Mouse (Mus musculus) small intestine, adult 2 months (tissue): Measurements from ENCODE around the gene H1fnt. TPM values are rescaled to one million over a fixed set of nuclear protein-coding genes. Genes with fewer than 3 reads are reported as not detected.

ENCODE experiments used
- H3K27ac ChIP-seq: fragments of 200-500 bp; 2 replicates; pipeline ENCODE4 v1.5.1; 2012; ENCODE audit warnings: low read depth, low read length, control low read depth, inconsistent platforms; ENCODE audit not compliant: insufficient read depth
- H3K27me3 ChIP-seq: fragments of 200-500 bp; 2 replicates; pipeline ENCODE4 v1.6.1; 2012; ENCODE audit warnings: mild to moderate bottlenecking, moderate library complexity, low read length, inconsistent platforms; ENCODE audit not compliant: control insufficient read depth, insufficient read depth
- H3K36me3 ChIP-seq: fragments of 200-500 bp; 2 replicates; pipeline ENCODE4 v1.6.1; 2012; ENCODE audit warnings: mild to moderate bottlenecking, low read length, control low read depth, inconsistent platforms; ENCODE audit not compliant: control insufficient read depth, insufficient read depth
- H3K4me1 ChIP-seq: fragments of 200-500 bp; 2 replicates; pipeline ENCODE4 v1.6.1; 2012; ENCODE audit warnings: low read length, inconsistent platforms, mixed read lengths; ENCODE audit not compliant: control insufficient read depth, insufficient read depth, insufficient read length
- H3K4me3 ChIP-seq: fragments of 200-500 bp; 2 replicates; pipeline ENCODE4 v1.5.1; 2012; ENCODE audit warnings: low read depth, mild to moderate bottlenecking, control low read depth, inconsistent platforms, low read length, moderate library complexity
- CTCF ChIP-seq: fragments of 200-500 bp; IDR thresholded peaks from 2 replicates; pipeline ENCODE4 v1.5.1; 2012; ENCODE audit warnings: low read depth, mild to moderate bottlenecking, control low read depth, inconsistent platforms, low read length, moderate library complexity, mixed read lengths; ENCODE audit not compliant: insufficient replicate concordance, insufficient read length; ENCODE audit errors: extremely low read depth
- POLR2A ChIP-seq: fragments of 200-500 bp; IDR thresholded peaks from 2 replicates; pipeline ENCODE4 v1.6.1; 2012; ENCODE audit warnings: low read depth, mild to moderate bottlenecking, control low read depth, inconsistent platforms, low read length, moderate library complexity
- WGBS: fragments of 180-500 bp; shearing (Covaris S2); methylation state at CpG from one replicate; pipeline ENCODE4 v1.1.7; 2018; 5-methylcytosine and 5-hydroxymethylcytosine counted together
- polyA plus RNA-seq: library from polyadenylated mRNA; depleted of rRNA; stranded (reverse); fragments of >200 nt; gene quantifications from 2 replicates; pipeline ENCODE4 v1.2.3, GENCODE M21; 2012; rRNA removed

The H1fnt gene
- polyA plus RNA-seq: not detected in 2 replicates

- Histone ChIP-seq H3K36me3 (no peaks in the 10 kb centered on the region), H3K4me3 (no peak within 1 kb of the TSS), H3K27ac (no peak within 1 kb of the TSS), H3K27me3 (no peaks in the 10 kb centered on the region), H3K4me1 (no peaks in the 10 kb centered on the region)
- 83% methylated on average over 8 of the region's 8 CpGs for WGBS
- TF ChIP-seq POLR2A (no peak), CTCF (no peak)
Observed at GRCm38 (mm10) chr15:98257193-98257592, at the start of gene H1fnt. H1fnt (minus strand) TSS chr15:98257293.

- H3K27ac ChIP-seq: no peak within 1 kb of the TSS
- H3K36me3 ChIP-seq: no peaks in the 10 kb centered on the region
- H3K4me3 ChIP-seq: peak within 1 kb of the TSS; percentile 68
- peaks cover 4% of the 10 kb centered on the region; the same call in 1 of the 2 replicates for H3K4me1 ChIP-seq
- H3K27me3 ChIP-seq: peaks cover 23% of the 10 kb centered on the region
- 2% methylated on average over 56 of the region's 60 CpGs for WGBS
- TF ChIP-seq CTCF (no peak), POLR2A (no peak)
Observed at GRCm38 (mm10) chr15:98295628-98296551, 38.8 kb upstream of the H1fnt start, which contains the start of gene Zfp641. Zfp641 (minus strand) TSS chr15:98296161.

GRCm38 (mm10) chr15:98293651-98294050 lies 36.6 kb upstream of the H1fnt start:
- 91% methylated on average over 8 of the region's 8 CpGs for WGBS
- H3K4me1 ChIP-seq: peaks cover 4% of the 10 kb centered on the region; the same call in 1 of the 2 replicates

GRCm38 (mm10) chr15:98288566-98288965 lies 31.5 kb upstream of the H1fnt start:
- no peak for TF ChIP-seq CTCF
- H3K27me3 ChIP-seq: no peaks in the 10 kb centered on the region
- 80% methylated on average over 12 of the region's 12 CpGs for WGBS
- no peaks in the 10 kb centered on the region for H3K4me1 ChIP-seq
- no peak overlapping the region for H3K4me3 ChIP-seq
- no peaks in the 10 kb centered on the region for H3K36me3 ChIP-seq
- no peak overlapping the region for H3K27ac ChIP-seq

More at GRCm38 (mm10) chr15:98293651-98294050, 36.6 kb upstream of the H1fnt start:
- H3K4me3 ChIP-seq: no peak overlapping the region
- H3K27me3 ChIP-seq: peaks cover 23% of the 10 kb centered on the region
- no peak overlapping the region for H3K27ac ChIP-seq
- TF ChIP-seq CTCF: no peak
- H3K36me3 ChIP-seq: no peaks in the 10 kb centered on the region

- no peaks in the 10 kb centered on the region for H3K27me3 ChIP-seq
- 69% methylated on average over 7 of the region's 7 CpGs for WGBS
Observed at GRCm38 (mm10) chr15:98286418-98286817, 29.3 kb upstream of the H1fnt start.

GRCm38 (mm10) chr15:98257776-98258175 lies 683 bp upstream of the H1fnt start:
- Histone ChIP-seq H3K27ac (no peak overlapping the region), H3K4me3 (no peak overlapping the region), H3K36me3 (no peaks in the 10 kb centered on the region), H3K27me3 (no peaks in the 10 kb centered on the region), H3K4me1 (no peaks in the 10 kb centered on the region)
- 83% methylated on average over 7 of the region's 7 CpGs for WGBS
- TF ChIP-seq POLR2A (no peak), CTCF (no peak)

More at GRCm38 (mm10) chr15:98286418-98286817, 29.3 kb upstream of the H1fnt start:
- Histone ChIP-seq H3K4me1 (no peaks in the 10 kb centered on the region), H3K4me3 (no peak overlapping the region), H3K27ac (no peak overlapping the region), H3K36me3 (no peaks in the 10 kb centered on the region)
- TF ChIP-seq CTCF: no peak
- no peak for TF ChIP-seq POLR2A

- no peaks in the 10 kb centered on the region for H3K36me3 ChIP-seq
Observed at GRCm38 (mm10) chr15:98256271-98256670, 822 bp downstream of the H1fnt start.

More at GRCm38 (mm10) chr15:98256271-98256670, 822 bp downstream of the H1fnt start:
- Histone ChIP-seq H3K4me1 (no peaks in the 10 kb centered on the region), H3K4me3 (no peak overlapping the region), H3K27ac (no peak overlapping the region), H3K27me3 (no peaks in the 10 kb centered on the region)
- WGBS: 89% methylated on average over 13 of the region's 13 CpGs
- TF ChIP-seq CTCF (no peak), POLR2A (no peak)
